Mouse (Mus musculus): ENCODE results near the gene Znrf1. TPM values are rescaled to one million over a fixed set of nuclear protein-coding genes. Genes with fewer than 3 reads are reported as not detected.

The Znrf1 gene
- polyA plus RNA-seq, 1 experiment from 2014 or later = 66.0 TPM

GRCm38 (mm10) chr8:111509278-111509677 lies 26.6 kb upstream of the Znrf1 start:
- WGBS = 81% methylated on average over 11 of the region's 11 CpGs
- H3K36me3 ChIP-seq (ENCODE audit: control insufficient read depth, insufficient read depth) = no peaks in the 10 kb centered on the region
- H3K9ac ChIP-seq (replicated peaks; ENCODE audit: low read depth, low read length) = no peak overlapping the region
- no peak overlapping the region for H3K27ac ChIP-seq (ENCODE audit: low read length)
- no peak overlapping the region for H3K4me3 ChIP-seq (replicated peaks; ENCODE audit: low read length)
- no peak overlapping the region for H3K4me2 ChIP-seq (ENCODE audit: low read length)
- H3K9me3 ChIP-seq (ENCODE audit: control insufficient read depth, low read length) = no peaks in the 10 kb centered on the region
- peaks cover 3% of the 10 kb centered on the region; the same call in 1 of the 2 replicates for H3K4me1 ChIP-seq (replicated peaks; ENCODE audit: control insufficient read depth, insufficient read depth, low read length)
- H3K27me3 ChIP-seq (replicated peaks; ENCODE audit: control insufficient read depth, insufficient read depth, low read length) = no peaks in the 10 kb centered on the region
- ATAC-seq = no peak

GRCm38 (mm10) chr8:111510401-111510800 lies 25.5 kb upstream of the Znrf1 start:
- ATAC-seq = no peak
- Histone ChIP-seq H3K9me3 (ENCODE audit: control insufficient read depth, low read length) (no peaks in the 10 kb centered on the region), H3K27ac (ENCODE audit: low read length) (no peak overlapping the region), H3K27me3 (replicated peaks; ENCODE audit: control insufficient read depth, insufficient read depth, low read length) (no peaks in the 10 kb centered on the region), H3K4me1 (replicated peaks; ENCODE audit: control insufficient read depth, insufficient read depth, low read length) (peaks cover 3% of the 10 kb centered on the region; the same call in 1 of the 2 replicates), H3K9ac (replicated peaks; ENCODE audit: low read depth, low read length) (no peak overlapping the region), H3K4me3 (replicated peaks; ENCODE audit: low read length) (no peak overlapping the region), H3K4me2 (ENCODE audit: low read length) (no peak overlapping the region), H3K36me3 (ENCODE audit: control insufficient read depth, insufficient read depth) (no peaks in the 10 kb centered on the region)
- 72% methylated on average over 4 of the region's 4 CpGs for WGBS

GRCm38 (mm10) chr8:111512941-111513340 lies 23.0 kb upstream of the Znrf1 start:
- H3K27me3 ChIP-seq (replicated peaks; ENCODE audit: control insufficient read depth, insufficient read depth, low read length) = no peaks in the 10 kb centered on the region
- no peak overlapping the region for H3K4me2 ChIP-seq (ENCODE audit: low read length)
- no peak overlapping the region for H3K27ac ChIP-seq (ENCODE audit: low read length)
- no peak for ATAC-seq
- H3K4me3 ChIP-seq (replicated peaks; ENCODE audit: low read length) = no peak overlapping the region
- H3K36me3 ChIP-seq (ENCODE audit: control insufficient read depth, insufficient read depth) = no peaks in the 10 kb centered on the region
- H3K4me1 ChIP-seq (replicated peaks; ENCODE audit: control insufficient read depth, insufficient read depth, low read length) = peaks cover 3% of the 10 kb centered on the region; the same call in 1 of the 2 replicates
- WGBS = 78% methylated on average over 7 of the region's 7 CpGs
- H3K9me3 ChIP-seq (ENCODE audit: control insufficient read depth, low read length) = no peaks in the 10 kb centered on the region
- H3K9ac ChIP-seq (replicated peaks; ENCODE audit: low read depth, low read length) = no peak overlapping the region

- Histone ChIP-seq H3K4me2 (ENCODE audit: low read length) (no peak overlapping the region), H3K27ac (ENCODE audit: low read length) (no peak overlapping the region), H3K9ac (replicated peaks; ENCODE audit: low read depth, low read length) (no peak overlapping the region), H3K27me3 (replicated peaks; ENCODE audit: control insufficient read depth, insufficient read depth, low read length) (no peaks in the 10 kb centered on the region), H3K9me3 (ENCODE audit: control insufficient read depth, low read length) (no peaks in the 10 kb centered on the region), H3K36me3 (ENCODE audit: control insufficient read depth, insufficient read depth) (no peaks in the 10 kb centered on the region; the same call in 1 of the 2 replicates), H3K4me1 (replicated peaks; ENCODE audit: control insufficient read depth, insufficient read depth, low read length) (peaks cover 3% of the 10 kb centered on the region; the same call in 1 of the 2 replicates), H3K4me3 (replicated peaks; ENCODE audit: low read length) (no peak overlapping the region)
- ATAC-seq = no peak
- 71% methylated on average over 8 of the region's 8 CpGs for WGBS
These were observed 22.5 kb upstream of the Znrf1 start for GRCm38 (mm10) chr8:111513446-111513845.

- H3K4me1 ChIP-seq (replicated peaks; ENCODE audit: control insufficient read depth, insufficient read depth, low read length) = peaks cover 8% of the 10 kb centered on the region
- H3K27ac ChIP-seq (ENCODE audit: low read length) = no peak overlapping the region; the same call in 1 of the 2 replicates
- H3K27me3 ChIP-seq (replicated peaks; ENCODE audit: control insufficient read depth, insufficient read depth, low read length) = no peaks in the 10 kb centered on the region
- no peak overlapping the region for H3K9ac ChIP-seq (replicated peaks; ENCODE audit: low read depth, low read length)
- H3K4me2 ChIP-seq (ENCODE audit: low read length) = no peak overlapping the region
- H3K36me3 ChIP-seq (ENCODE audit: control insufficient read depth, insufficient read depth) = no peaks in the 10 kb centered on the region; the same call in 1 of the 2 replicates
- no peak overlapping the region for H3K4me3 ChIP-seq (replicated peaks; ENCODE audit: low read length)
- H3K9me3 ChIP-seq (ENCODE audit: control insufficient read depth, low read length) = no peaks in the 10 kb centered on the region
- 83% methylated on average over 7 of the region's 7 CpGs for WGBS
- ATAC-seq = peak; percentile 63; the same call in 1 of the 2 replicates
These were observed 19.4 kb upstream of the Znrf1 start for GRCm38 (mm10) chr8:111516451-111517035.

GRCm38 (mm10) chr8:111517466-111517865 lies 18.4 kb upstream of the Znrf1 start:
- no peak overlapping the region for H3K9ac ChIP-seq (replicated peaks; ENCODE audit: low read depth, low read length)
- WGBS = 91% methylated on average over 2 of the region's 2 CpGs
- H3K9me3 ChIP-seq (ENCODE audit: control insufficient read depth, low read length) = no peaks in the 10 kb centered on the region

GRCm38 (mm10) chr8:111521713-111522429 lies 14.0 kb upstream of the Znrf1 start, which contains the start of gene Wdr59:
TSS of gene Wdr59 (minus strand) at chr8:111522092.
- H3K4me3 ChIP-seq (replicated peaks; ENCODE audit: low read length) = peak within 1 kb of the TSS; percentile 60
- H3K4me2 ChIP-seq (ENCODE audit: low read length) = peak within 1 kb of the TSS; percentile 50
- no peaks in the 10 kb centered on the region for H3K9me3 ChIP-seq (ENCODE audit: control insufficient read depth, low read length)
- no peaks in the 10 kb centered on the region; the same call in 1 of the 2 replicates for H3K36me3 ChIP-seq (ENCODE audit: control insufficient read depth, insufficient read depth)
- H3K4me1 ChIP-seq (replicated peaks; ENCODE audit: control insufficient read depth, insufficient read depth, low read length) = peaks cover 8% of the 10 kb centered on the region
- no peaks in the 10 kb centered on the region for H3K27me3 ChIP-seq (replicated peaks; ENCODE audit: control insufficient read depth, insufficient read depth, low read length)
- peak within 1 kb of the TSS; percentile 57 for H3K9ac ChIP-seq (replicated peaks; ENCODE audit: low read depth, low read length)
- no peak within 1 kb of the TSS for H3K27ac ChIP-seq (ENCODE audit: low read length)
- under 1% methylated on average over 34 of the region's 34 CpGs for WGBS
- peak; percentile 99 for ATAC-seq

More at GRCm38 (mm10) chr8:111517466-111517865, 18.4 kb upstream of the Znrf1 start:
- no peak overlapping the region for H3K4me2 ChIP-seq (ENCODE audit: low read length)
- no peaks in the 10 kb centered on the region for H3K27me3 ChIP-seq (replicated peaks; ENCODE audit: control insufficient read depth, insufficient read depth, low read length)
- no peak for ATAC-seq
- H3K4me1 ChIP-seq (replicated peaks; ENCODE audit: control insufficient read depth, insufficient read depth, low read length) = peaks cover 8% of the 10 kb centered on the region
- H3K36me3 ChIP-seq (ENCODE audit: control insufficient read depth, insufficient read depth) = no peaks in the 10 kb centered on the region; the same call in 1 of the 2 replicates
- no peak overlapping the region for H3K27ac ChIP-seq (ENCODE audit: low read length)
- no peak overlapping the region for H3K4me3 ChIP-seq (replicated peaks; ENCODE audit: low read length)

- 81% methylated on average over 6 of the region's 6 CpGs for WGBS
- no peak overlapping the region for H3K4me2 ChIP-seq (ENCODE audit: low read length)
- H3K4me1 ChIP-seq (replicated peaks; ENCODE audit: control insufficient read depth, insufficient read depth, low read length) = peaks cover 2% of the 10 kb centered on the region; the same call in 1 of the 2 replicates
These were observed 9.4 kb upstream of the Znrf1 start for GRCm38 (mm10) chr8:111526403-111527024.

GRCm38 (mm10) chr8:111527149-111527548 lies 8.7 kb upstream of the Znrf1 start:
- H3K4me1 ChIP-seq (replicated peaks; ENCODE audit: control insufficient read depth, insufficient read depth, low read length) = peaks cover 2% of the 10 kb centered on the region; the same call in 1 of the 2 replicates
- H3K36me3 ChIP-seq (ENCODE audit: control insufficient read depth, insufficient read depth) = no peaks in the 10 kb centered on the region
- no peak overlapping the region for H3K4me2 ChIP-seq (ENCODE audit: low read length)
- no peak overlapping the region for H3K27ac ChIP-seq (ENCODE audit: low read length)
- no peak overlapping the region for H3K4me3 ChIP-seq (replicated peaks; ENCODE audit: low read length)
- H3K27me3 ChIP-seq (replicated peaks; ENCODE audit: control insufficient read depth, insufficient read depth, low read length) = no peaks in the 10 kb centered on the region
- no peak overlapping the region for H3K9ac ChIP-seq (replicated peaks; ENCODE audit: low read depth, low read length)
- ATAC-seq = no peak
- 79% methylated on average over 8 of the region's 8 CpGs for WGBS
- H3K9me3 ChIP-seq (ENCODE audit: control insufficient read depth, low read length) = no peaks in the 10 kb centered on the region

More at GRCm38 (mm10) chr8:111526403-111527024, 9.4 kb upstream of the Znrf1 start:
- no peaks in the 10 kb centered on the region for H3K36me3 ChIP-seq (ENCODE audit: control insufficient read depth, insufficient read depth)
- H3K9ac ChIP-seq (replicated peaks; ENCODE audit: low read depth, low read length) = no peak overlapping the region
- no peak for ATAC-seq
- no peak overlapping the region for H3K4me3 ChIP-seq (replicated peaks; ENCODE audit: low read length)
- no peak overlapping the region for H3K27ac ChIP-seq (ENCODE audit: low read length)
- no peaks in the 10 kb centered on the region for H3K9me3 ChIP-seq (ENCODE audit: control insufficient read depth, low read length)
- no peaks in the 10 kb centered on the region for H3K27me3 ChIP-seq (replicated peaks; ENCODE audit: control insufficient read depth, insufficient read depth, low read length)
